Mouse (Mus musculus) midbrain, embryonic 13.5 days (tissue): ENCODE measurements around the gene Tbxa2r. TPM values are rescaled to one million over a fixed set of nuclear protein-coding genes. Genes with fewer than 3 reads are reported as not detected.
A peak's percentile ranks its signal among the peaks of the same experiment; 100 is the strongest.

Source experiments
- ATAC-seq: fragments of 200-750 bp; cut with Nextera tagmentation; 2 replicates; pipeline ENCODE4 v1.8.0; 2017; ENCODE audit warnings: mild to moderate bottlenecking, moderate TSS enrichment, moderate library complexity
- H3K27ac ChIP-seq: fragments of 300-500 bp; sonication (generic); 2 replicates; pipeline ENCODE4 v1.5.1; 2015; ENCODE audit warnings: inconsistent platforms, mild to moderate bottlenecking, moderate library complexity
- H3K27me3 ChIP-seq: fragments of 300-500 bp; sonication (generic); 2 replicates; pipeline ENCODE4 v1.6.1; 2015; ENCODE audit warnings: mild to moderate bottlenecking, inconsistent platforms
- H3K36me3 ChIP-seq: fragments of 300-500 bp; sonication (generic); 2 replicates; pipeline ENCODE4 v1.6.1; 2015; ENCODE audit warnings: mild to moderate bottlenecking, inconsistent platforms
- H3K4me1 ChIP-seq: fragments of 300-500 bp; sonication (generic); replicated peaks from 2 replicates; pipeline ENCODE4 v1.6.1; 2015; ENCODE audit warnings: inconsistent platforms
- H3K4me2 ChIP-seq: fragments of 300-500 bp; sonication (generic); replicated peaks from 2 replicates; pipeline ENCODE4 v1.6.1; 2015; ENCODE audit warnings: moderate library complexity, mild to moderate bottlenecking, inconsistent platforms
- H3K4me3 ChIP-seq: fragments of 300-500 bp; sonication (generic); replicated peaks from 2 replicates; pipeline ENCODE4 v1.5.1; 2015; ENCODE audit warnings: mild to moderate bottlenecking, inconsistent platforms
- H3K9ac ChIP-seq: fragments of 300-500 bp; sonication (generic); replicated peaks from 2 replicates; pipeline ENCODE4 v1.6.1; 2015; ENCODE audit warnings: mild to moderate bottlenecking, inconsistent platforms
- H3K9me3 ChIP-seq: fragments of 300-500 bp; sonication (generic); 2 replicates; pipeline ENCODE4 v1.6.1; 2016; ENCODE audit warnings: mild to moderate bottlenecking, inconsistent platforms
- WGBS: fragments of 180-500 bp; shearing (Covaris S2); methylation state at CpG from one replicate; pipeline ENCODE4 v1.1.7; 2015; 5-methylcytosine and 5-hydroxymethylcytosine counted together
- polyA plus RNA-seq: library from polyadenylated mRNA; unstranded; fragments of >200 nt; fragmentation: Nextera tagmentation; extraction: Ambion mirVana; gene quantifications from 2 replicates; pipeline ENCODE4 v1.2.1, GENCODE M21; 2015

Gene Tbxa2r
- 4.7 and 4.9 TPM in 2 replicates for polyA plus RNA-seq

DNA sequence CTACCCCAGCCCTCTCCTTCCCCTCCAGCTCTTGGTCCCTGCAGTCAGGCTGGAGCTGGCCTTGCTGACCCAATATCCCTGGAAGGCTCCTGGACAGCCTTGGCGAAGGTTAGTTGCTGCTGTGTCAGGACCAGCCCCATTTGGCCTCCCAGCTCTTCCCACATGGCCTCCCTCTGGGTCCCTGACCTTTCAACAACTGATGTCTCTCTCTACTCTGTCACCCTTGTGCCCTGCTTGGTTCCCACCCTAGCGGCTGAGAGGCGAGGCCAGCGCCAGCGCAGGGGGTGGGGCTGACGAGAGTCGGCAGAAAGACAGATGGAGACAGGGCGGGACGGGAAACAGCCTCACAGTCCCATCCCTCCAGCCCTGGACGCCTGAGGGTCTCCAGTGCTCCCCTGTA is at the start of gene Tbxa2r:
Gene Tbxa2r, plus strand, starts transcription at position 346 of the 400 bp plus-strand sequence.
- H3K27me3 ChIP-seq: peaks cover 25% of the 10 kb centered on the region
- H3K9ac ChIP-seq: 0 out of 2 replicates have a peak within 1 kb of the TSS, but pooled peaks have one; percentile 10
- H3K4me2 ChIP-seq: no peak within 1 kb of the TSS
- H3K27ac ChIP-seq: no peak within 1 kb of the TSS
- H3K36me3 ChIP-seq: peaks cover 47% of the 10 kb centered on the region
- 0 out of 2 replicates have a peak, but pooled peaks cover 4% of the 10 kb centered on the region for H3K4me1 ChIP-seq
- no peak within 1 kb of the TSS for H3K4me3 ChIP-seq
- 15% methylated on average over 10 of the region's 10 CpGs for WGBS
- no peak for ATAC-seq
- no peaks in the 10 kb centered on the region for H3K9me3 ChIP-seq

DNA sequence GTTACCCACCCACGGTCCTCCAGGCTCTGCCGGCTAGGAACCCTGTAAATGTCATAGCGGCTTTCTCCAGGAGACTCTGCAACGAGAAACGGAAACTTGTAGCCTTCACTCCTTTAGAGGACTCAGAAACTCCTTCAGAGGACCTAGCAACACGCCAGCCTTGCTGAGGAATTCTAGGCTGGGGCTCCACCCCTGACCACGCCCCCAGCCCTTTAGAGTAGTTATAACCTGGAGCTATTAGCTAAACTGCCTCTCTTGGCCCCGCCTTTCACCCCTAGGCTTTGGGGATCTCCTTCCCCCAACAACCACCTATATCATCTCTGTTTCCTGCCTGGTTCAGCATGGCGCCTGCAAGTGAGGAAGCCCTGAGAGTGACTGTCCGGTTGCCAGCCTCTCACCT is 49.0 kb upstream of the Tbxa2r start:
- H3K4me1 ChIP-seq: 0 out of 2 replicates have a peak, but pooled peaks cover 2% of the 10 kb centered on the region
- no peaks in the 10 kb centered on the region for H3K9me3 ChIP-seq
- H3K9ac ChIP-seq: no peak overlapping the region
- H3K27me3 ChIP-seq: peaks cover 13% of the 10 kb centered on the region
- no peak for ATAC-seq
- no peak overlapping the region for H3K4me2 ChIP-seq
- no peak overlapping the region for H3K4me3 ChIP-seq
- 51% methylated on average over 10 of the region's 10 CpGs for WGBS
- no peaks in the 10 kb centered on the region for H3K36me3 ChIP-seq
- no peak overlapping the region for H3K27ac ChIP-seq

DNA sequence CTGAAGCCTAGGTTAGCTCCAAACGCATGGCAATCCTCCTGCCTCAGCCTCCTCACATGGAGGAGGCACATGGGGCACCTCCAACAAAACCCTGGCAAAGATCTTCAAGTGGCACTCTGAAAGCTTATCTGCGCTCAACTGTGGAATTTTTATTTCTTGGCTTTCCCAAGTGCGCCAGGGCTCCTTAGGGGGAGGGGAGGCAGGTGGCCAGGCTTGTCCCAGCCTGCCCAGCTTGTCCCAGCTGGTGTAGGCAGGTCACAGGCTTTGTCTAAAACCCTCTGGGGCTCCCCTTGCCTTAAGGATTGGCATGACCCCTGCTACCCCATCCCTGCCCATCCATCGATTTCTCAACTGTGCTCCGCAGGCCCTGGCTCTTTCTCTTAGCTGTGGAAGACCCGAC is 44.3 kb upstream of the Tbxa2r start:
- no peak overlapping the region for H3K27ac ChIP-seq
- ATAC-seq: no peak
- H3K36me3 ChIP-seq: no peaks in the 10 kb centered on the region
- peaks cover 27% of the 10 kb centered on the region for H3K27me3 ChIP-seq
- no peaks in the 10 kb centered on the region for H3K9me3 ChIP-seq
- 55% methylated on average over 6 of the region's 6 CpGs for WGBS
- no peak overlapping the region for H3K4me3 ChIP-seq
- H3K4me1 ChIP-seq: peaks cover 15% of the 10 kb centered on the region; the same call in 1 of the 2 replicates
- H3K9ac ChIP-seq: no peak overlapping the region
- H3K4me2 ChIP-seq: no peak overlapping the region

DNA sequence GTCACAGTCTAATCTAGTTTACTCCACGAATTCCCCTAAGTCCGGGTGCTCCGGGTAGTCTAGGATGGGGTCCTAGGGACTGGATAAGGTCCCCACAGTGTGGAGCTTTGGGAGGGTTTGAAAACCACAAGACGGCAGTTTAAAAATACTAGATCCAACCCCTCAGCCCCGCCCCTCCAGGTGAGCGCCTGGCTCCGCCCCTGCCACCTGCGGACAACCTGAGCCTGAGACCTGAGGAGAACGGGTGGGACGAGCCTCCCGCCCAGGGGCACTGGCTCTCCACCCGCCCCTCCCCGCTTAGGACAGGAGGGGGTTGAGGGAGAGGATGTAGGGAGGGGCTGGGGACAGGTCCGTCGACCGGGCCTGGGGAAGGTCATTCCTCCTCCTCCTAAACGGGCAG is 43.8 kb upstream of the Tbxa2r start:
- H3K36me3 ChIP-seq: no peaks in the 10 kb centered on the region
- no peak for ATAC-seq
- H3K9ac ChIP-seq: no peak overlapping the region
- H3K4me1 ChIP-seq: peaks cover 15% of the 10 kb centered on the region; the same call in 1 of the 2 replicates
- 15% methylated on average over 17 of the region's 17 CpGs for WGBS
- H3K4me2 ChIP-seq: peak overlapping the region; percentile 73; the same call in 1 of the 2 replicates
- no peaks in the 10 kb centered on the region for H3K9me3 ChIP-seq
- H3K27ac ChIP-seq: no peak overlapping the region
- peaks cover 30% of the 10 kb centered on the region for H3K27me3 ChIP-seq
- H3K4me3 ChIP-seq: peak overlapping the region; percentile 49; the same call in 1 of the 2 replicates

DNA sequence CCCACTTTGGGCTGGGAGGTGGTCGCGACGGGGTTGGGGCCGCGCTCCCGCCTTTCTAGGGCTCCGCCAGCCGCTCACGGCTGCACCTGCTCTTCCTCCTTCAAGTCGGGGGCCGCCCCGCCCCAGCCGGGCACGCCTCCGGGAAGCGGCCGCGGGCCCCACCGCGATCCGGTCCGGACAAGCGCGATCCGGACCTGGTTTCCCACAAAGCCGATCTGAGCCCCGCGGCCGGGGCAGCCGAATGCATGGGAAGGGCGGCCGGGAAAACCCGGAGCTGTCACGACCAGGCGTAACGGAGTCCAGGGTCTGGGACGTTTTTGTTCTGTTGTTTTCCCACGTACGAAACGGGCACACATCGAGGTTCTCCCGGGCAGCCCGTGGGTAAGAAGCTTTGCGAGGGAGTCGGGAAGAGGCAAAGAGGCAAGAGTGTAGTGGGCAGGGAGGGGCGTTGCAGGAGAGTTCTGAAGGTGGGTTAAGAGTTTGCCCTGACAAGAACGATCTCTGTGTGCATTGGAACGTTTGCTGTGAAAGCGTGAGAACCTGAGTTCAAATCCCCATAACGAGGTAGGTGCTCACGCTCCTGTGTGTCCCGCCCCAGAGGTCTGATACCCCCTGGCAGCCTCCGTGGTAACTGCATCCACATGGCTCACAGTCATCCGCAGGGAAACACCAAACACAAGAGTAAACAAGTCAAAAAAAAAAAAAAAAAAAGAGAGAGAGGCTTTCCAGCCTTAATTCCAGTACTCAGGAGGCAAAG is 42.7 kb upstream of the Tbxa2r start:
- Histone ChIP-seq H3K9ac (peak overlapping the region; percentile 69), H3K36me3 (no peaks in the 10 kb centered on the region), H3K27me3 (peaks cover 42% of the 10 kb centered on the region), H3K9me3 (no peaks in the 10 kb centered on the region), H3K4me2 (peak overlapping the region; percentile 73), H3K4me3 (peak overlapping the region; percentile 49), H3K4me1 (peaks cover 21% of the 10 kb centered on the region), H3K27ac (no peak overlapping the region)
- peak; percentile 78 for ATAC-seq
- WGBS: 2% methylated on average over 50 of the region's 54 CpGs

DNA sequence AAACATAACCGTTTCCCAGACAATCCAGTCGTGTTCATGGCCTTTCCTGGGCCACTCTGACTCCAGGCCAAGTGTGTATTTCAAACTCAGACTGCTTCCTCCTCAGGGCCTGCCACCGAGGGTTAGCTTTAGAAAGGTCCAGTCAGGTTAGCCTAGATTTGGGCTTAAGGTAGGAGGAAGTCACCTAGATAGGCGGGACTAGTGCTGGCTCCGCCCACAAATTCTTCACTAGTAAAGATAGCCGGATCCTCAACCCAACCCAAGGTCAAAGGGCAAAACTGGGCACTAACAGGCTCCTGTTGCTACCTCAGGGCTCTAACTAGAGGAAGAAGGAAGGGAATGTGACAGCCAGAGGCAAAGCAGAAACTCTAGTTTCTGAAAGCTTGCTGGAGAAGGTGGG is 41.9 kb upstream of the Tbxa2r start:
- Histone ChIP-seq H3K4me1 (peaks cover 25% of the 10 kb centered on the region), H3K4me3 (no peak overlapping the region), H3K27ac (no peak overlapping the region), H3K36me3 (no peaks in the 10 kb centered on the region), H3K4me2 (peak overlapping the region; percentile 73; the same call in 1 of the 2 replicates), H3K27me3 (peaks cover 49% of the 10 kb centered on the region), H3K9ac (no peak overlapping the region), H3K9me3 (no peaks in the 10 kb centered on the region)
- ATAC-seq: no peak
- WGBS: 54% methylated on average over 6 of the region's 6 CpGs

DNA sequence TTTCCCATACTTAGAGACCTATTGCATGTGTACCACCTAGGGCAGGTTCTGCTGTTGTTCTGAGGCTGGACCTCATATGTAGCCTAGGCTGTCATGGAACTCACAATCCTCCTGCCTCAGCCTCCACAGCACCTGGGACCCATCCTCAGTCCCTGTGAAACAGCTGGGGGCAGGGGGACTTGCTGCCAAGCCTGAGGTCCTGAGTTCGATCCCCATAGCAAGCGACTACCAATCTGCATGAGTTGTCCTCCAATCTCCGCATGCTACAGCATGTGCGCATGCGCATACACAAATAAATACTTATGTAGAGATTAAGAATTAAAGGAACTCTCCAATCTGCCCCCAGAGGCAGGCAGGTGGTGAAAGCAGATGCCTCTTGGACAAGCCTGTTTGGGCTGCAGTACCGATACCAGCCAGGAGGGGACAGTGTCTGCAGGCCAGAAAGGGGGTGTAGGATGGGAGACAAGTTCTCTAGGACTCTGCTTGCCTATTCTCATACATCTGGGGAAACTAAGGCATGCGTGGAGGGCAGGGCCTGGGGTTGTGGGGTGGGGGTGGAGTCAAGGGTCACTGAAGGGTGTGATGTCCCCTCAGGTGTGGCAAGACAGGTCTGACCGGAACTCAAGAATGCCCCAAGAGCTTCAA is 40.9 kb upstream of the Tbxa2r start:
- 64% methylated on average over 8 of the region's 8 CpGs for WGBS
- no peaks in the 10 kb centered on the region for H3K9me3 ChIP-seq
- H3K36me3 ChIP-seq: no peaks in the 10 kb centered on the region
- no peak overlapping the region for H3K27ac ChIP-seq
- no peak overlapping the region for H3K4me2 ChIP-seq
- no peak overlapping the region for H3K9ac ChIP-seq
- H3K4me3 ChIP-seq: no peak overlapping the region
- peaks cover 25% of the 10 kb centered on the region for H3K4me1 ChIP-seq
- ATAC-seq: no peak
- peaks cover 49% of the 10 kb centered on the region for H3K27me3 ChIP-seq

DNA sequence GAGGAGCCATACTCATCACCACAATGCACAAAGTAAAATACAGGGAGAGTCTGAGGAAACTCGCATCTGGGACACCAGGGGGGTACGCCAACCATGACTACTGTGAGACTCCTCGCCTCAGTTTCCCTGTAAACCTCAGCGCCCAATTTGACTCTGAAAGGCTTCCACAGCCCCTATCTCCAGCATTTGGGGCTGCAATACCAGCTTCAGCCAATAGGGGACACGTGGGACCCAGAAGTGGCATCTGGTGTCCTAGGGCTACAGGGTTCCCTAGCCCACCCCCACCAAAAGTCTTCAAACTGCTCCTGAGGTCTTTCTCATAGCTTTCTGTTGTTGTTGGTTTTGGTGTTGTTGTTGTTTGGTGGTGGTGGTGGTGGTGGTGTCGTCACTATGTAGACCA is 39.9 kb upstream of the Tbxa2r start:
- WGBS: 33% methylated on average over 6 of the region's 6 CpGs
- Histone ChIP-seq H3K9ac (no peak overlapping the region), H3K36me3 (no peaks in the 10 kb centered on the region), H3K4me1 (peaks cover 25% of the 10 kb centered on the region), H3K9me3 (no peaks in the 10 kb centered on the region), H3K27ac (no peak overlapping the region), H3K27me3 (peaks cover 45% of the 10 kb centered on the region), H3K4me3 (no peak overlapping the region), H3K4me2 (no peak overlapping the region)
- no peak for ATAC-seq

DNA sequence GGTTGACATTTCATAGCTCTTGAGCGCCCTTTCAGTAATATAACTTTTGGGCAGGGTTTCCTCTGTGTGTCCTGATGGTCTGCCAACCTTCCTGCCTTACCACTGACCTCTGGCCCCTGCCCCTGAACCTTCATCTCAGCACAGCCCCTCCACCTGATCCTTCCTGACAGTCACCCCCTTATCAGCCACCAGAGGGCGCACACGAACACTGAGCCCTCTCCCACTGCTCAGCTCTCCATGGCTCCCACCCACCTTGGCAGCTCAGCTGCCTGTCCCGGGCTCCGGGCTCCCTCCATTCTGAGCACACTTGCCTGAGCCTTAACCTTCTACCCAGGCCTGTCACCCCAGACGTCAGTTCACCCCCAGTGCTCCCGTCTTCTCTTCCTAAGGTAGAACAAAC is 39.3 kb upstream of the Tbxa2r start:
- Histone ChIP-seq H3K27ac (no peak overlapping the region), H3K36me3 (no peaks in the 10 kb centered on the region), H3K4me1 (peaks cover 30% of the 10 kb centered on the region), H3K4me2 (no peak overlapping the region), H3K4me3 (no peak overlapping the region), H3K9ac (no peak overlapping the region), H3K27me3 (peaks cover 38% of the 10 kb centered on the region), H3K9me3 (no peaks in the 10 kb centered on the region)
- ATAC-seq: no peak
- WGBS: 5% methylated on average over 7 of the region's 7 CpGs

DNA sequence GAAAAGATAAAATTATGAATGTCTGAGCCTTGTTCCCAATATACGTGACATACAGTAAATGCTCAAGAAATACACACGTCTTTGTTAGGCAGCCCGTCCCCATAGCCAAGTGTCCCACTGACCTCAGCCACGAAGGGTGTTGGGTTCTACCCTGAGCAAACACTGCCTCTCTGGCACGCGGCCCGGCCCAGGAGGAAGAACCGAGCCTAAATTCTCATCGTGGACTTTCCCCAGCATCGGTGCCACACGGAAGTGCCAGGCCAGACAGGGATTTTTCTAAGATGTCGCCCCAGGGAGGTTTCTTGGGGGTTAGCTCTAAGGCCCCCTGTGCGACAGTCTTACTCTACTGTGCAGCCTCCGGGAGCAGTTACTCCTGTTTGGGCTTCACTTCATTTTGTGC is 38.7 kb upstream of the Tbxa2r start:
- H3K27me3 ChIP-seq: peaks cover 33% of the 10 kb centered on the region
- H3K9me3 ChIP-seq: no peaks in the 10 kb centered on the region
- H3K9ac ChIP-seq: no peak overlapping the region
- no peak for ATAC-seq
- peaks cover 34% of the 10 kb centered on the region for H3K4me1 ChIP-seq
- WGBS: 61% methylated on average over 14 of the region's 14 CpGs
- H3K4me3 ChIP-seq: no peak overlapping the region
- no peak overlapping the region for H3K4me2 ChIP-seq
- H3K36me3 ChIP-seq: no peaks in the 10 kb centered on the region
- no peak overlapping the region for H3K27ac ChIP-seq

DNA sequence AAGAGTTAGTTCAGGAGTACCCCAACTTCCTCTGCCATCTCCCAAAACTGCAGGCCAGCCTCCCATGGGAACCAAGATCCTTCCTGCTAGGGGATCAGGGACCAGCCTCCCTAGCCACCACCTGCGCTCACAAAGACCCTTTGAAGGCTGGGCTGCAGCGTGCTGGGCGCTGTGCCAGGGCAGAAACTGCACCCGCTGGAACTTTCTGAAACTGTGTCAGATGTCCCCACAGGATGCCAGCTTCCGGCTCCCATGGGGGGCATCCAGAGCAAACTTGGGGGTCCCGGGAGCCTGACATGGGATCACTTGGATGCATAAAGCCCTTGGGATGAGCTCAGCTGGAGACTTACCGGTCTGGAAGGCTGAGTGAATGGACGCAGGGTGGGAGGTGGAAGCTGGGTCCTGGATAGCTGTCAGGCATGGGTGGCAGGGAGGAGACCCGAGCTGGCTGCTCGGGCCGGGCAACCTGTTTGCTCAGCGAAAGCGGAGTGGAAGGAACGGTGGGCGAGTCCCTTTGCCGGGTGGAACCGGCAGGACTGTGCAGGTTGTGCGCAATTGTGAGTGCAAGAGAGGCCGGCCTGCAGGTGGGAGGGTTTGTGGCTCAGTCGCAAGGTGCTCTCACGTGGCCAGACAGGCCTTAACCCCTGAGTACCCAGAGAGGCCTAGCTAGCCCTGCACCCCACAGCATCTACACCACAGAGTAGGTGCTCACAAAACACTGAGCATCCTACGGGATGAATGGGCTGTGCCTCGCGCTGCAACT is 37.7 kb upstream of the Tbxa2r start:
- WGBS: 14% methylated on average over 24 of the region's 24 CpGs

More for the DNA sequence above, 37.7 kb upstream of the Tbxa2r start:
- Histone ChIP-seq H3K4me2 (no peak overlapping the region), H3K36me3 (no peaks in the 10 kb centered on the region), H3K9ac (0 out of 2 replicates have a peak overlapping the region, but pooled peaks have one; percentile 39), H3K27ac (no peak overlapping the region), H3K9me3 (no peaks in the 10 kb centered on the region), H3K4me1 (peaks cover 37% of the 10 kb centered on the region), H3K4me3 (no peak overlapping the region), H3K27me3 (peaks cover 26% of the 10 kb centered on the region)
- no peak for ATAC-seq
